Mouse (Mus musculus): ENCODE results near the gene Hexb.

The Hexb gene

DNA sequence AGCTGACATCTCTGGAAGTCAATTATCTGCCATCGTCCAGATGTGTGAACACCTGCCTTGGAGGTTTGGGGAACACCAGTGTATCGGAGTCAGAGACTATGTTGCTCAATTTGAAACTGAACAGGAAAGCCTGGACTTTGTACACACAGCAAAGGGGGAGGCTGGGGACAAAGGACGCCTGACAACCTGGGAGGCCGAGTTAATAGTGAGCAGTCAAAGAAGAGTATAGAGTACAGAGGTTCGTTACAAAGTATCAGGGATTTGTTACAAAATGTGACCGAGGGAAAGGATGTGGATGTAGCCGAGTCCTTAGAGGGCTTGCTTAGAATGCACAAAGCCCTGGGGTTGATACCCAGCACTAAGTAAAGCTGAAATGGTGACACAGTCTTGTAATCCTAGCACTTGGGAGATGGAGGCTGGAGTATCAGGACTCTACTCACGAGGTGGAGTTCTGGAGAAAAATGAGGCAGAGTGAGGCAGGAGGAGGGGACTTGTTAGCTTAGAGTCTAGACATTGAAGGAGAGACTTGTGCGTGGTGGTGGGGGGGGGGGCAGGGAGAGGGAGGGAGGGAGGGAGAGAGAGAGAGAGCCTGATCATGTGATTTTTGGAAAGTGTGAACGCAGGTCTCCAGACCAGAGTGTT, 26.3 kb upstream of the Hexb start:
- in situ Hi-C loops (cut with MboI; ENCODE audit: low sequenced_read_pairs): no loop called here

DNA sequence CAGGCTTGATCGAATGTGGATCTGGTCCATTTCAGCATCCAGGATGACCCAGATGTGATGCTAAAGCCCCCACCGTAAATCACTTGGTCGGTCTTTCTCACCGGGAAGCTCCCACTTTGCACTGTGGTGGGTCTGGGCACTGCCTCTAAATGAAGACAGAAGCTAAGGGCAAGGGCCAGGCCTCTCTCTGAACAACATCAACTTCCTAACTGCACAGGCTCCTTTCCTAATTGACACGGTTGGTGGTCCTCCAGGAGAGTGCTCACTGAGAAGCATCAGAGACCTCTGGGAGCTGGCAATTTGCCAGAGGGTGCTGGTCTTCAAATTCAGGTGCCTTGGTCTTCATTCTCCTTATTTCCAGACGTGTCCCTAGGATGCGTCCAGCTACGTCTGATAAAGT, 25.7 kb upstream of the Hexb start:
- in situ Hi-C loops (cut with MboI; ENCODE audit: low sequenced_read_pairs): no loop called here

DNA sequence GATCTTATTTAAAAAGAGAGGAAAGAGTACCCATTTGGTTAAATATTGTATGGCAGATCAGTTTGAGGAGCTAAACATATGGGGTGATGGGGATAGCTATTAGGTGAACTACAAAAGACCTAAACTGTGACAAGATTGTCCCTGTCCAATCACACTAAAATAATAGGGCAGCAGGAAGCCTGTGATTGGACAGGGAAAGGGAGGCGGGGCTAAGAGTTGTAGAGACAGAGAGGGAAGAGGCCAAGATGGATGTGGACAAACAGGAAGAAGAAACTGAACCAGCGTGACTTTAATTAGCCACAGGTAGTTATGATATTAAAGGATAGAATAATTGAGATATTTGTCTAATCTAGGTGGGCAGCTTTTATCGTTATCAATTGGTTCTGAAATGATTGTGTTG, 21.9 kb upstream of the Hexb start:
- in situ Hi-C loops (cut with MboI; ENCODE audit: low sequenced_read_pairs): no loop called here

DNA sequence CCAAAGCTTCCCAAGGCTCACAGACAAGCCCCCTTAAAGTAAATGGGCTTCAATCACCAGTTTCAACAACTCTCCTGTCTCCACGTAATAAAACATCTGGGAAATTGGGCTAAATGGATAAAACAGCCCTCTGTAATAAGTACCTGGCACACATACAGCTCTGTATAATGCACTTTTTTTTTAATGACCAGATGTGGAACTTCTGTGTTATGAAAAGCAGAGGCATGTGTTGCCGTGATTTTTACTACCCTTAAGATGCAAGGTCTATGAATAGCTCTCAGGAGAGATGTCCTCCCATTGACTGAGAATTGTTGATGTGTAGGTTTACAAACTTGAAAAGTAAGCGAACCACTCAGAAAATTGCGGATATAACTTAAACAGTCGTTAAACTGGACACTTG, 18.0 kb upstream of the Hexb start:
- in situ Hi-C loops (cut with MboI; ENCODE audit: low sequenced_read_pairs): no loop called here

DNA sequence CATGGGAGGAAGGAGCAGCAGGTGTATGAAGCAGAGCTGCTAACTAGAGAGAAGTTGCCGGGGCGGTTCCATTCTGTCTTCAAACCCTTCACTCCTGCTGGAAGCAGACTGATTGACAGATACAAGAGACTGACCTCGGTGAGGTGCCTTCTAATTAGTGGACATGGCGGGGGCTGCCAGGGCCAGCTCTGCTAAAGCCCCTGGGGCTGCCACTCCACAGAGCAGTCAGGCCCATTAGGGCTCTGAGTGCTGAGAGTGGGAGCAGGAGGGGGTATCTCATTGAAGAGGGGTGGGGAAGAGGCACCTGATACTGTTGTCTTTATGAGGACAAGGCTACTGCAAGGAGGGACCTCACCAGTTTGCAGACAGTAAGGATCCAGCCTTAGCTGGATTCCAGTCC, 17.4 kb upstream of the Hexb start:
- in situ Hi-C loops (cut with MboI; ENCODE audit: low sequenced_read_pairs): no loop called here

DNA sequence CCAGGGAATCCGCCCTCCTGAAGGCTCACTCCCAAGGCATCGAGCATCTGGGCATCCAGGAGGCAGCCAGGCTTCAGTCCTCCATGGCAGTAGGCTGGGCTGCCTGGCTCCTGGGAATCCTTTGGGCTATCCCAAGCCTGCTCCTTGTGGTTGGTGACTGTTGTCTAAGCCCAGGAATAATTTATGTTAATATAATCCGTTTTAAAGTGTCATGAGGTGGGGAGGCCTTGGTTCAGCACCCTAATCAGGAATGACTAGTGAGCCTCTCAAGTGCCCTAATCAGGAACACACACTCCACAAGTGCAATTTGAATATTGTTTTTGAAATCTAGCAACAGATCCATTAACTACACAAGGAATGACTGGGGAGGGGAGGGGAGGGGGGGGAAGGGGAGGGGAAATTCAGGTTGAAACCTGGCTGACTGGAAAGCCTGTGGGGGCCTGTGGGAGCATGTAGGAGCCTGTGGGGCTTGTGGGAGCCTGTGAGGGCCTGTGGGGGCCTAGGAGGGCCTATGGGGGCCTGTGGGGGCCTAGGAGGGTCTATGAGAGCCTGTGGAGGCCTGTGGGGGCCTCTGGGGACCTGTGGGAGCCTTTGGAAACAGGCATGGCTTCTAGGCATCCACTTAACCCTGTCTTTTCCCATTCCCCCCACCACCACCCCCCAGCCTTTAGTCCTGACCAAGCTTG, 16.6 kb upstream of the Hexb start:
- in situ Hi-C loops (cut with MboI; ENCODE audit: low sequenced_read_pairs): no loop called here

DNA sequence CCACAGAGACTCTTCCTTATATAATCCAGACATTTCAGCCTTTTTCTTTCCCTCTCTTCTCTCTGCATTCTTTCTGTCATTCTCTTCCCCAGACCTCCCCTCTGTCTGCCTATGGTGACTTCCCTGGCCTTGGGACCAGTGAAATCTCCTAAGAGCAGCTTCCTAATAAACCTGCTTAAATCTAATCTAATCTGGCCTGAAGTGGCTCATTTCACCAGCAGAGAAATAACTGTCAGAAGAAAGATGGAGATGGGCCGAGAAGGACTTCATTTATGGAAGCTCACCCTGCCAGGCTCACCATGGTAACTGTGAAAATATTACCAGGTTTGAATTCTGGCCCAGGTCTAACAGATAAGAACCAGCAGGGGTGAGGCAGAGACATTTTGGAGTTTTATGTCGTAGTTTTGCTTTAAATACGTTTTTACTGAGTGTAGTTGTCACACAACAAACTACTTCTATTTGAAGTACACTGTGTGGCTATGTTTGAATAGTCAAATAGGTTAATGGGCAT, 10.4 kb upstream of the Hexb start:
- in situ Hi-C loops (cut with MboI; ENCODE audit: low sequenced_read_pairs): no loop called here

DNA sequence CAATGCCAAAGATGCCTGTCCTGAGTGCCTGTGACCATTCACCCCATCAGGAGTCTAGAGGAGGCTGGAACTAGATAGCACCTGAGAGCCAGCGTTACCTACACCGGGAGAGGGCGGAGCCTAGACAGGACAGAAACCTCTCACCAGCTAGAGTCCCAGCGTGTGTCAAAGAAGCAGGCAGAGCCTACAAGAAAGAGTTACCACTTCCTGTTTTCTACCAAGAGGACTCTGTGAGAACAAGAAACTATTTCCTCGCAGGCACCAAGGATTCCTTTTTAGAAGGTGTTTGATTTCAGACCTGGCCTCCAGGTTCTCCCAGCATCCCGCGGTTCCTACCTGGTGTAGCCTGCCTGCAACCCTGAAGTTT, 9.9 kb upstream of the Hexb start:
- in situ Hi-C loops (cut with MboI; ENCODE audit: low sequenced_read_pairs): no loop called here

DNA sequence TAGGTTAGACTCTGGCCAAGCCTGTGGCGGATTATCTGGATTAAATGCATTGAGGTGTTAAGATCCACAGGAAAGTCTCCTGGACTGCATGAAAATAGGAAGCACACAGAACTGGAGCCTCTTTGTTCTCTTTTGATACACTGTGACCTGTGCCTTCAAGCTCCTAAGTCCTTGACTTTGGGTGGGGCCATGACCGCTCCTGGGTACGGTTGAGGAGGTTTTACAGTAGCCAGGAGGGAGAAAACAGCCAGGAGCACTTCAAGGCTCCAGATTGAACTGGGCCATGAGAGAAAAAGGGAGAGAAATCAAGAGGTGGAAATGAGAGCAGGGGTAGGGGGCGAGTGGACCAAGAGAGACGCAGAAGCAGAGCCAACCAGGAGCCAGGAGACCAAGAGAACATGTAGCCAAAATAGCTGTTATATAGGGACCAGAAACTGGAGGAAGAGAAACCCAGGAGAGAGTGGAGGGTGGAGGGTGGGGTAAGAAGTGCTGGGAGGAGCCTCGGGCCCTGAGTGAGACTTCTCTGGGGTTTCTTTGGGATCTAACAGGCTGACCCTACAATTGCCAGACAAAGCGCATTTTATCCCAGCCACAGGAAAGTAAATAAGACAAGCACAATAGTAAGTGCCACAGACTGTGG, 9.4 kb upstream of the Hexb start:
- in situ Hi-C loops (cut with MboI; ENCODE audit: low sequenced_read_pairs): no loop called here

DNA sequence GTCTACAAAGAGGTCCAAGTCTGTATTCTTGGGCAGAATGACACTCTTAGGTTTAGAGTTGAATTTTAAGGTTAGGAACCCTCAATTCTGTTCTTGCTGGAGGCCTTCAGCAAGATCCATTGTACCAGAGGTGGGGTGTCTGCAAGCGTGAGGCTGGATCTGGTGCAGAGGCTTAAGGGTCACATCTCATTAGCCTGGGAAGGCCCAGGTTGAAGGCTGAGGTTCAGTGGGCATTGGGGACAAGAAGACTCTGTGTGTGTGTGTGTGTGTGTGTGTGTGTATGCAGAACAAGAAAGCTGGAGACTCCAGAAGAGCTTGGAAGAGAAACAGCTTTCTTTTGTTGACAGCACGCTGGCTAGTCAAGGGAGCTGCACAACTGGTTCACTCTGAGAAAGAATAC, 7.9 kb upstream of the Hexb start:
- in situ Hi-C loops (cut with MboI; ENCODE audit: low sequenced_read_pairs): no loop called here

DNA sequence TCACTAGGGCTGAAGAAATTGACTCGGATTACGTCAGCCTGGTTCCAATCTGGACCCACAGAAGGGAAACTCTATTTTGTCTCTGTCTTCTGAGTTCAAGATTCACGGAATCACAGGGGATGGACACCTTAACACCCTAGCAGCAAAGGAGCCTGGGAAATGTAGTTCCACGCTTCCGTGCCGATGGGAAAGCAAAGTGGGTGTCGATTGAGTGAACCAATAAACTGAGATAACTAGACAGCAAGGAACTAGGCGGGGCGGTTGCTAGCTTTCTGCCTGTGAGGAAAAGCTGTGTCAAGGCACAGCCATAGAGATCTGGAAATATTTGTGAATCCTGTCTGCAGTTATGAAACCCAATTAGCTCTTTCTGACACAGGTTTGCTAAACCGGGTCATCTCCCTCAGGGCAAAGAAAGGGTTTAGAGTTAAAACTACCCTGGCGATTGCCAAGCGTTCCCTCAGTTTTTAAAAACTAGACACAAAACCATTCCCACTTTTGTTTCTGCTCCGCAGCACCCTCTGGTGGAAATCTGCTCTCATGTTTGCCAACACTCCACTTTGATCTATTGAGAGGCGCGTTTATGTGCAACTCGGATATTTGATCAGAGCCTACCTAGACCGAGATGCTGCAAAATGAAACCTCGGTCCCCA, 7.0 kb upstream of the Hexb start:
- in situ Hi-C loops (cut with MboI; ENCODE audit: low sequenced_read_pairs): no loop called here

DNA sequence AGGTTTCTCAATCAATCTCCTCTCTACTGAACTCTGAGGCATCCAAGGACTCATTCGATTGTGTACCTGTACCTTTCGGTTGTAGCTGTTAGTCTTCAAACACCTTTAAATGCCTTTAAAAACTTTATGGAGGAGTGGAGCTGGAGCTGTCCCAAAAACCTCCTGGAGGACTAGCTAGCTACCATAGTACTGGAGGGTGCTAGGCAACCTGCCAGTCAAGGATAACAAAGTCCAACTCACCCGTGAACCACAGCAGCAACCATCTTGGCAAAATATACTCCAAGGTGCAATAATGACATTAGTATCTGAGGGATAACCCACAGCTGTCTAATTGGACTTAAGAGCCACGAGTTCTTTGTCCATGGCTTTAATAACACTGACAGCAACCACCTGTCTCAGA, 3.7 kb upstream of the Hexb start:
- in situ Hi-C loops (cut with MboI; ENCODE audit: low sequenced_read_pairs): no loop called here

DNA sequence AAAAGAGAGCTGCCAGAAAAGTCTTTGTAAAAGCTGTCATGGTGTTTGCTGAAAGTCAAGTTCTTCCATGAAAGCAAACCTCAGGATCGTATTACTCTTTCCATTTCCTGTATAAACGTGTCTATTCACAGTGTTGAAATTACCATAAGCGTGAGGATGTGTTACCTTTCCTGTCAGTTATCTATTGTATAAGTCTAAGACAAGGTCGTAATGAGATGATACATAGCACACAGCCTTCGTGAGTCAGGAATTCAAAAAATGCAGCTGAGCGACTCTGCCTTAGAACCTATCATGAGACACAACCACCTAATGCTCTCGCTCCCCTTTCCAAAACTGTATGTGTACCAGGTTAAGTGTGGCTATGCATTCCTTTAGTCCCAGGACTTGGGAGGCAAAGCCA, 2.9 kb upstream of the Hexb start:
- in situ Hi-C loops (cut with MboI; ENCODE audit: low sequenced_read_pairs): no loop called here

DNA sequence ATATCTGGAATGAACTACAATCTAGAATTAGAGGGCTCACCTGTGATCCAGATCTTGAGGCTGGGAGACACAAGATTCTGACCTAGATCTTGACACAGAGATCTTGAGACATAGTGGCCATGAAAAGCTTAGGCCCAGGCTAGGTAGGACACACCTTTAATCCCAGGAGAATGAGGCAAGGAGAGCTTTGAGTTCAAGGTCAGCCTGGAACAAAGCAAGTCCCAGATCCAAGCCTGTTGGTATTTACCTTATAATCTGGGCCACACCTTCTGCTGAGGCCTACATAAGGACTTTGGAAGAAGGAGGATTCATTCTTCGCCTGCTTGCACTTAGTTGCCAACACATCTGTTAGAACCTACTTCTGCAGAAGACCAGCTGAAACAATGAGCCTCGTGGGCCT, 966 bp upstream of the Hexb start:
- in situ Hi-C loops (cut with MboI; ENCODE audit: low sequenced_read_pairs): no loop called here

DNA sequence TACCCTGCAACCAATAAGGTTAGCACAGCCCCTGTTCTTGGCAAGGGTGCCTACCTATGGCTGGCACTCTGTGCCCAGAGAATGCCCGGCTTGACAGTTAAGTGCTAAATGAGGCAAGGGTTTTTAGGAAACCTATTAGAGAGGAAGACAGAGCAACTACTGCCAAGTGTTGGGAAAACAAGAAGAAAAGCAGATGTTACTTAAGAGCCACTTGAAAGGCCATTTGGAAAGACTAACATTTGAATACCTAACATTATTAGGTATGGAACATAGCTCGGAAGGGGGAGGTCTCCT, 1.3 kb downstream of the Hexb start:
- in situ Hi-C loops (cut with MboI; ENCODE audit: low sequenced_read_pairs): no loop called here

DNA sequence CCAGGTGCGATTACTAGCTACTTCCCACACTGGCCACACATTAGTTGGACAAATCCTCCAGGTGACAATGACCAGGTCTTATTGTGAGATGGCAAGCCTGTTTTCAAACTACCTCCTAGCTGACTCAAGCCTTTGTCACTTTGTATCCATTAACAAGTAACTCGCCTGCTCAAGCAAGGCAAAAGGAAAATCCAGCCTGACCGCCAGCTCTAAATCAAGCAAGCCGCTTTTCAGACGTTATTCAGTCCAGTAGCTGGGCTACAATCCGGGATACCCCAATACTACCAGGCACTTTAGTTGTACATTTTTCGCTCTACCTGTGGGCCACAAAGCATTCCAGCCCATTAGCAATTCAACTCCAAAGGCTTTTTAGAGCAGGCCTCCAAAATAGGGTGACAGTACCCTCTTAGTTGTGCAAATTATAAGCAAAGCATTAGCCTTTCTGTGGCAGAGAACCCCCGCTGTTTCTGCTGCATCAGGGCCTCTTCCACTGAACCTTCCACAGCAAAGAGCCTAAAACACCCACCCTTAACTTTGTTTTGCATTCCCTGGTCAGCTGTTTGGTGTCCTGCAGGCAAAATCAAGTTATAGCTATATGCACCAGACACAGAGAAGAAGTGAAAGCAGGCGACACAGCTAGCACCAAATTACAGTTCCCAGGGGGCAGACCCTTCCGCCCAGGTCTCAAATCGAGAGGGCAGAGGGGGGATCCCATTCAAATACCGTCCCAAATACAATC, 1.8 kb downstream of the Hexb start:
- in situ Hi-C loops (cut with MboI; ENCODE audit: low sequenced_read_pairs): no loop called here

DNA sequence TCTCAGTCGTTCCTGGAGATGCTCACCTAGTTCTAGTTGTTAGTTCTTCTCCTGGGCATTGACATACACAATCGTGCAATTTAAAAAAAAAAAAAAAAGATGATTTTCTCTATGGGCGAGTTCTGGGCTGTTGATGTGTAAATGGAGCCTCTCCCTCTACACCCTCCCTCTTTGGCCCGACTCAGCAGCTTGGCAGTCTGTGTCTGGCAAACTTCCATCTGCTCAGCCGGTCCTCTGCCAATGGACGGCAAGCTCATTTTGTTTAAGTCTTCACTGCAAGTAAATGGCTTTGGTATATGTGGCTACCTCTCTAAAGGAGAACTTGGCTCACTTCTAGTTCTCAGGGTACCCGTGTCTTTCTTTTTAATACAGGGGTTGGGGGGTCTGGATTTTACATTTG, 4.7 kb downstream of the Hexb start:
- in situ Hi-C loops (cut with MboI; ENCODE audit: low sequenced_read_pairs): no loop called here

DNA sequence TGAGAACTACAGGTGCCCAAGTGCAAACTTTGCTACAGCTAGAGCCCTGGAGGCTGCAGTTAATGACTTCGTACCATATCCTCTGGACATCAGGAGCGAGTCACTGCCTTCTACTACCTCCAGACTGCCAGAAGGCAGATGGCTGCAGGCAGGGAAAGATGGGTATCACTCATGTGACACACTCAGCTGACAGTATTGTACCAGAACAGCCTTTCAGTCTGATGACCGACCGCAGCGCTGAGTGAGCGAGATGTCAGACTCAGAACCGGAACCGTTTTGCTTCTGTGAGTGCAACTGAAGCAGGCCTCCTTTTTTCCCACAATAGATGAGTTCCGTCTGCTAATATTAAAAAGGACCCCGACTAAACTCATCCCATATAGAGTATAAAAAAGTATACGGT, 5.5 kb downstream of the Hexb start:
- in situ Hi-C loops (cut with MboI; ENCODE audit: low sequenced_read_pairs): no loop called here

DNA sequence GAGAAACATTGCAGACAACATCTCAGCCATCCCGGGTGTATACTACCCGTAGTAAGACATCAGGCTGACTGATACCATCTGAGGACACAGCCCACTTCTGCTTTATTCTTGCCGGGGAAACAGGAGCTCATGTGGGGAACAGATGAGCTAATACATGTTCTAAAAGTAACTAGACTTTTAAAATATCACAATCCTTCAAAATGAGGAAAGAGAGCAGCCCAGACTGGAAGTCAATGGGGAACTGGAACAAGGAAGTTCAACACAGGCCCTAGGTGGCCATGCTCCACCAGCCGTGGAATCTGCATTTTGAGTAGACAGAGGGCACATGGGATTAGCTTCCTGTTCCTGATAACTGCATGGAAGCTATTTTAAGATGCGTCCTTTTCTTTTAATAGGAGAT, 10.5 kb downstream of the Hexb start:
- in situ Hi-C loops (cut with MboI; ENCODE audit: low sequenced_read_pairs): no loop called here

DNA sequence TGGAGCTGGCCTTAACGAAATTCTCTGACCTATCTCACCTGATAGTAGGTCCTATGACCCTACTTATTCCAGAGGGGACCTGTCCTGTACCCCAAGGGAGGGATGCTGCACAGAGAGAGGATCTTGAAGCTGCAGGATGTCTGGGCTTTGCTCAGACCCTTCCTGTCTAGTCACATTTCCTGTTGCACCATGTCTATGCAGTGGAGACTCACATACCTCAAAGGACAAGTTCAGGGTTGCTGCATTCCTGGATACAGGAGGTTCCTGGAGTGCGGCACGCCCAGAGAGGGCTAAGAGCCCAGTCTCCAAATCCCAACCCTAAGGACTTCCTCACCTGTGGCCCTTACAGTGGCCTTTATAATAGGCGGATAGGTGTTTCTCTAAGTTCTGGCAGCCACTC, 11.8 kb downstream of the Hexb start:
- in situ Hi-C loops (cut with MboI; ENCODE audit: low sequenced_read_pairs): no loop called here

DNA sequence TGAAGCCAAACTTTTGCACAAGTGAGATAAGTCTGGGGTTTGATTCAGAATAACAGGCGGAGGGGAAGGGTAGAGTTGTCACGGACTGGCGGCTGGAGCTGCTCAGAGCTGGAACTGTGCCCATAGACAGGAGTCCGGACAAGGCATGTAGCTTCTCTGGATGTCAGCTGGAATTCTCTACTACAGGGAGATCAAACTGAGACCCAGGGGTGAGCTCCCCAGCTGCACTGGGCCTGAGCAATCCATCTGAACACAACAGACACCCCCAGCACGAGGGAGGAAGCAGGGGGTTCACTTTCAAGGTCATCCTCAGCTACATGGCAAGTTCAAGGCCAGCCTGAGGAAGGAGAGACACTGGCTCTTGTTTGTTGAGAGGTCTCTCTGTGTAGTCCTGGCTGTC, 13.5 kb downstream of the Hexb start:
- in situ Hi-C loops (cut with MboI; ENCODE audit: low sequenced_read_pairs): no loop called here

DNA sequence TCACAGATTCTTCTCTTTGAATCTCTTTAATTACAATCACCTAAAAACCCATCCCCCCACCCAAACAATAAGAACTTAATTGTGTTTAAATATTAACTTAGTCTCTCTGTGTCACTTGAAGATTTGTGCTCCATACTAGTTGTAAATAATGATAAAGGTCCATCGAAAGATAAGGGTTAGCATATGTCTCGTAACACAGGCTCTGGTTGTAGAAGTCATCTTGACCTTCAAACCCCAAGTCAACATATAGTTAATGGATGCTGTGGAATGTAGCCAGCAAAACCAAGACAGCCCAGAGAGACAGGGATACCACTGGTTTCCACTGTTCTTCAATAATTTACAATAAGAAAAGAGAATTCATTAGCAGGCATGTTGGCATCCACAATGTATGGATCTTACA, 14.0 kb downstream of the Hexb start:
- in situ Hi-C loops (cut with MboI; ENCODE audit: low sequenced_read_pairs): no loop called here

Data from CH12F3 (cell line).